Mouse (Mus musculus): Measurements from ENCODE around the gene Mmachc.

GRCm38 (mm10) chr4:116727401-116727800, 19.2 kb upstream of the Mmachc start:
- TF ChIP-seq CTCF (IDR thresholded peaks at IDR 0.05; ENCODE audit: low read depth, low read length) (no peak), EP300 (IDR thresholded peaks at IDR 0.05; ENCODE audit: insufficient read depth, low read depth, low read length) (no peak)

Measured in ES-Bruce4 (cell line).